Mouse (Mus musculus) embryonic stem cell, embryonic (primary cell): ENCODE measurements around the gene Myo1d.

Experiments
- CTCF ChIA-PET, 4 experiments: fragments of 300-600 bp in 2 of 4; fragments of 350-600 bp in 2 of 4; sonication (Branson Sonifier 250); formaldehyde crosslinking; loops; one replicate each; lab custom pipeline; 2022; ENCODE audit warnings: inconsistent platforms in 2 of 4; lab: Charles Lee
- POLR2A ChIA-PET, 4 experiments: fragments of 300-600 bp in 2 of 4; fragments of 350-600 bp in 2 of 4; sonication (Branson Sonifier 250); formaldehyde crosslinking; loops; one replicate each; lab custom pipeline; 2022; ENCODE audit warnings: antibody characterized with exemption in 4 of 4, inconsistent platforms in 1 of 4; lab: Charles Lee

Myo1d gene

DNA sequence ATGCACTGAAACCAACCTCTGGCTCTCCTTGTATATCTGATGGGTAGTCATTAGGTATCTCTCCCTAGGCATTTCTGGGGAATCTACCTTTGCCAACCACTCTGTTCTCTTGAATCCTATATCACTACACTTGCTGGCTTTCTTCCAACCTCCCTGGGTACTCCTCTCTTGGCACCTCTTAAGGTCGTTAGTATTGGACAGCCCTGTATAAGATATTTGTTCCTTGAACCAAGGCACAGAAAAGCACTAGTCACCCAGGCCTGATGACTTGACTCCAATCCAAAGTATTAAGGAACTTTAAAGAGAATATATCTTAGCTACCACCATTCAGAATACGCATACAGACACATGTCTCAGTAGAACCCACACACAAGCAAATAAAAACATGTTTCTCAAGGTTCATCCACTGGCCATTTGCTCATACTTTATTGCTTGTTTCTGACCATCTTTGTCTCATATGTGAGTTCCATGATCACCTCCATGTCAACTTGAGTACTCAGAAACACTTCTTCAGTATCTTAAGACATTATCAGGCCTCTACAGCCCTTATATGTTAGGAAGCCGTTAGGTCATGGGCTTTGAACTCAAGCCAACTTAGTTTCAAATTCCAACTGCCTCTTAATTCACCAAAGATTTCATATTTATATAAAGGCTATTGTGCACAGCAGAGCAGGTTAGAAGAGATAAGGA lies 18.4 kb downstream of the Myo1d start:
- ChIA-PET POLR2A (no interaction called here), CTCF (no interaction called here)

DNA sequence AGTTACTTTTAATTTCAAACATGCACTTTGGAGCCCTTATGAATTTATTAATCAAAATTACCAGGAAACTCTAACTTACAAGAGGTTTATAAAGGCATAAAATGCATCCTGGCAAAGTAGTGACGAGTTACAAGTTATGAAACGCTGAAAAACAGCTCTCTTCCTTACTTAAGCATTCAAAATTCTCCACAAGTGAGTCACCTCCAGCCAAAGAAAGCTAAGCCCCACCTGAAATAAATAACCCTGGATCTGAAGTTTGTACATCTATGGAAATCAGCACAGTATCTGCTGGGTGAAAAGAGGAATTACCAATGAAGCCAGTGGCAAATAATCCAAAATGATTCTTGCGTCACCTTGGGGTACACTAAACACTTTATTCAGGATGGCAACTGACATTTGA lies 20.8 kb downstream of the Myo1d start:
- POLR2A ChIA-PET = no interaction called here
- CTCF ChIA-PET = interaction anchor here in 1 of 4 experiments (0.6 kb wide), 1 partner anchor 1418 kb away, joined by 5 read pairs; no protein-coding TSS in a partner anchor

DNA sequence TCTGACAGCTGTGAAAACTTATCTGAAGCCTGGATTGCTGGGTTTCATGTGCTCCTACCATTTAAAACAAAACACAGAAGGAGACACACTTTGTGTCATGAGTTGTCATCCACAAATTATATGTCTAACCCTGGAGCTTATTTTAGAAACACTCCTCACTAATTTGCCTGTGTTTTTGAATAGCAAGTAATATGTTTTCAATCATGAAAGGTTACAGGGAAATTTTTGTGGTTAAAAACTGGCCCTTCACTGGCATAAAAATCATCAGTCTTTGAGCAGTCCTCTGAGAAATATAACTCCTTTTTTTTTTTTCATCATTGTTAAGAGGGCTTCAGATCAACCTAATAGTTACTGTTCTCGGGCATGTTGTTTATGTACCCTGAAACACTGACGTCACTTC lies 25.6 kb downstream of the Myo1d start:
- ChIA-PET CTCF (no interaction called here), POLR2A (no interaction called here)

DNA sequence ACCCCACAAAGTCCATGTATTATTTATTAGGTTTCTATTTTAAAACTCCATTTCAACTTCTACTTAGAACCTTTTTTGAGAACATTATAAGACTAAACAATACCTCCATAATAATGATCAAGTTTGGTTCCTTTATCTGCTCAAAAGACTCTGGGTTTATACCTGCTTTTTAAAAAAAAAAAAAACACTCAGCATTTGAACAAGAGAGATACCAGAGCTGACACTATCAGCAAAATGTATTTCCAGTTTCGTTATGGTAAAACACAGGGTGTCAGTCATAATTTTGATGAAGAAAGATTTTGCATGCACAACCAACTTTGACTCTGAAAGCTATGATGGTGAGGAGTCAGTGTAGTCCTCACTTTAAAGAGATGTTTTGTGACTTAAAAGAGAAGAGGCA lies 28.7 kb downstream of the Myo1d start:
- ChIA-PET POLR2A (no interaction called here), CTCF (no interaction called here)

DNA sequence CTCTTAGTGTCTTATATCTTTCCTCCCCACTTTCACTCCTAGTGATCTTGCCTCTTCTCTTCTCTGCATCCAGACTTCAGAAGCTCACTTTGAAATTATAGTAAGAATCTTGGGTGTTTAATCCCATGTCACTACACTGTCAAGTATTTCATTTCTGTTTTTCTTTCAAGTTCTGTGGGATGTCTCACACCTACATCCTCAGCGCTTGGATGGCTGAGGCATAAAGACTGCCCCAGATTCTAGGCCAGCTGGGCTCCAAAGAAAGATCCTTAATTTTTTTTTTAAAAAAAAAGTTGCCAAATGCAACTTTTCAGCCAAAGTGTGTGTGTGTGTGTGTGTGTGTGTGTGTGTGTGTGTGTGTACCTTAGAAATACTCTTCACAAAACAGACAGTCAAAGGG lies 30.6 kb downstream of the Myo1d start:
- ChIA-PET CTCF (no interaction called here), POLR2A (interaction anchor here in 1 of 4 experiments (0.7 kb wide), 2 partner anchors 9 to 178 kb away, joined by 3 to 4 read pairs; no protein-coding TSS in a partner anchor)

DNA sequence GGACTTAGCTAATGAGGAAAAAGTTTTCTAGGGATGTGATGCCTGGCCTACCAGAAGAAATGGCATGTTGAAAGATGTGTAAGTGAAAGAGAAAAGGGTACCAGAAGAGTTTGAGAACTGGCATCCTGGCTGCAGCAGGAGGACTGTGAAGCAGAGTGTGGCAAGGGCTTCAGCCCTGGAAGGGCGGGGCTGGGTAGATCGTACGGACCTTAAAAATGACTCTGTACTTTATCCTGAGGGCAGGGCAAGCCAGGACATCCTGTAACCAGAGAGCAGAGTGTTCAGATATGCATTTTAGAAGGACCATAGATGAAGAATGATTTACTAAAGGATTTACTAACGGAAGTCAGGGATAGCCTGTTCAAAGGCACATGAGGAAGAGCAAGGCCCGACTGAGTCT lies 34.4 kb downstream of the Myo1d start:
- POLR2A ChIA-PET = no interaction called here

DNA sequence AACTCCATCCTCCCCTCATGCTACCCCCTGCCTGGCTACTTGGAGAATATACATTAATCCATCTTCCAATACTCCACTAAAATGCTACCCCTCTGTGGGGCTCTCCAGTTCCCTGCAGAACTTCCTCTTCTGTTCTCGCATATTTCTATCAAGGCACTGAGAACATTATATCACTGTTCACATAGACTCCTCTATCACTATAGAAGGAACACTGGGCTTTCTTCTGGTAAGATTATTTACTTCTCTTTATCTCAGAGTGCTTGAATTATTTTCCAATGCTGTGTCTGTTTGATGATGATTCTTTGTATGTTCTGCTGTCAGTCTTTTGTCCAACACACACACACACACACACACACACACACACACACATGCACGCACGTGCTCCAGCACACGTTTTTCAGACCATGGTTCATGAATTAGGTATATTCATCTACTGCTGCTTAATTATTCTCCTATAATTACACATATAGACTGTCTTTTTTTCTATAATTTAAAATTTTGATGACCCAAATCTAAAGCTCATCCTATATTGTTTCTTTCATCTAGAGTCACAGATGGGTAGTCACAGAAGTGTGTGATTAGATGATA lies 35.9 kb downstream of the Myo1d start:
- ChIA-PET CTCF (no interaction called here), POLR2A (no interaction called here)

More for the DNA sequence above, 34.4 kb downstream of the Myo1d start:
- CTCF ChIA-PET = interaction anchor here in 1 of 4 experiments (0.6 kb wide), 1 partner anchor 21 kb away, joined by 3 read pairs; no protein-coding TSS in a partner anchor

DNA sequence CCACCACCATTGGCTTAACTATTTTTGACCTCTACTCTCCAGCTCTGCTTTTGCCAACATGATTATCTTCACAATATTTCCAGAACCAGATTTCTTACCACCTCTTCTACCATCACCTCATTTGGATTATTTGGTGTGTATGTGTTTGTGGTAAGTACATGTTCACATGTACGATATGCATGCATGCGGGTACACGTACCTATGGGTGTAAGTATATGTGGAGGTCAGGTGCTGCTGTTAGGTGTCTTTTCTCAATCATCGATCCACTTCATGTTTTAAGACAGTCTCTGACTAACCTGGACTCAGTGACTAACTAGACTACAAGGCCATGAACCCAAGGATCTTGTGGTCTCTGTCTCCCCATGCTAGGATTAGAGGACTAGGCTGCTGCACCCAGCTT lies 37.4 kb downstream of the Myo1d start:
- ChIA-PET POLR2A (no interaction called here), CTCF (no interaction called here)

DNA sequence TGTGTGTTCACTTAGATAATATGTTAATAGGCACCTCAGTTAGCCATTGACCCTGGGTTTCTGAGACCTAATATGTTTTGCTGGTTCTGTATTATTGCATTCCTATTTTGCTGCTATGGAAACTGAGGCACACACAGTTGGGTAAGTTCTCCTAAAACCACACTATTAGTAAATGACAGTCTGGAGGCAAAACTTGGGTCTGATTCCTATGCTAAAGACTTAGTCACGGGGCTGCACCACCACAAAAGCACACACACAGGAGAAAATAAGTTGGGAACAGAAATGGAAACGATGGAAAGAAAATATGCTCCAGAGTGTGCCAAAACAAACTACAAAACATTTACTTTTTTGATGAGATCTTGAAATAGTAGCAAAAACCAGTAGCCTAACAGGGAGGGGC lies 45.1 kb downstream of the Myo1d start:
- CTCF ChIA-PET = no interaction called here
- POLR2A ChIA-PET = no interaction called here

DNA sequence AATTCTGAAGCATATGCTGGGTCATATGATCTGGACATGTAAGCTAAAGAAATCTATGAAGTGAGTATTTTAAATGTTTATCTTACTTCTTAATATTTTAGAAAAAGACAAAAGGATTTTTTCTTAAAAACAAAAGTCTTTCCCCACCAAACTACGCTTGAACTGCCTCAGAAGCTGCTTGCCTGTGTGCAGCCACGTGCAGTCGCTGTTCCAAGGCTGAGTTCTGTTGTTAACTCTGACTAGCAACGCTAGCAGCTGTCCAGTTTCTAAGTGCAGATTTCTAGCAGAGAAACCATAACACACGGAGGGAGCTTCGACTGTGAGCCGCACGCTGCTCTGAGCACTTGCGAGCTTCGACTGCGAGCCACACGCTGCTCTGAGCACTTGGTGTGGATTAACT lies 55.1 kb downstream of the Myo1d start:
- ChIA-PET CTCF (no interaction called here), POLR2A (no interaction called here)

DNA sequence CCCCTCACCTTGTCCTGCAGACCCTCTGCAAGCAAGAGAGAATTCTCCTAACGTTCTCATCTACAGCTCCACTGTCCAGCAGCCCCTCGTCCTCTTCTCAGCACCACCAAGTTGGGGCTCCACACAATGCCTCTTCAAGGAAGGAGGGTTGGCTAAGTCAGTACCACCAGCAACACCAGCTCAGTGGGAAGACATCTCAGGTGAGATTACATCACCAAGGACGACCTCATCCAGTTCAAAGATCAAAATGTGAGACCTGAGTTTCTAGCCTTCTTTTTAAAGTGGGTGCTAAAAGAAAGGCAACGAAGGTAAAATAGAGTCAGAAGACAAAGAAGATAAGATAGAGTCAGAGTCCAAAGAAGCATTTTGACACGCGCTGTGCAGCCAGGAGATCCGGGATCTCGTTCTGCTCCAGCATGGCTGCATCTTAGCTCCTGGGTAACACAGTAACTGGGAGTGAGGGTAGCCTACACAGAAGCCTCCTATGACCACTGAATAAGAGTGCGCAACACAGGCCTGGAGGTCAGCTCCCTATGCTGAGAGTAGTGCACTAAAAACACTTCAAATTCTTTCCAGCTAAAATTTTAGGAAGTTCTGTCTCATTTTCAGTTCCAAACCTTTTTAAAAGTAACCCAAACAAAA lies 56.3 kb downstream of the Myo1d start:
- CTCF ChIA-PET = interaction anchor here in 1 of 4 experiments (0.5 kb wide), 1 partner anchor 1465 kb away, joined by 3 read pairs; no protein-coding TSS in a partner anchor
- POLR2A ChIA-PET = no interaction called here

DNA sequence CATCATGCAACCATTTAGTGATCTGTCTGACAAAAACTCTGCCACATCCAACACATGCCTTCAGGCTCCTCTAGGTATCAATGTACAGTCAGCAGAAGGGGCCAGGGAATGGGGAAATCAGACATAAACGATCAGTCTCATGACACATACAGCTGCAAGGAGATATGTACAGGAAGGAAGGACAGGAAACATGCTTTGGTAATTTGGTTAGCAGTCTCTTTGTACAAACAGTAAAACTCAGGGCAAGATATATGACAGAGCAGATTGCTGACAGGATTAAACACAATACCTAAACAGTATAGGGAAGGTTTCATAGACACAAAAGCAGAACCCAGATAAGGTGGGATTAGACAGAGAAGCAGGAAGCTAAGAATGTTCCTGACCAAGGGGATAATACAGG lies 60.8 kb downstream of the Myo1d start:
- ChIA-PET CTCF (no interaction called here), POLR2A (no interaction called here)

DNA sequence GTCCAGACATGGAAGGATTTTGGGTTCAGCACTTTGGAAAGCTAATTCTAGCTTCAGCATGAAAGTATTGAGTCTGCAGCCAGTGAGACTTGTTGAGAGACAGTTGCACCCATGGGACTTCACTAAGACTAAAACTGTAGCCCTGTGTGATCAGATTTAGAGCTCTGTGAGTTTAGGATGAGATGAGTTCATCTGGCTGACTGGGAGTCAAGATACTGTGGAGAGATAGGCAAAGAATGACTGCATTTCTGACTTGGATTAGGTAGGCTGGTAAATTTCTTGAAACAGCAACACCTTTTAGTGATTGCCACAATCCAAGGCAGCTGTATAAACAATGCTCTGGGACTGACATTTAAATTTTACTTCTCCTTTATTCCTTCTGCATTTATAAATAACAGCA lies 61.8 kb downstream of the Myo1d start:
- ChIA-PET POLR2A (interaction anchor here in 1 of 4 experiments (0.7 kb wide), 1 partner anchor 855 kb away, joined by 3 read pairs; no protein-coding TSS in a partner anchor), CTCF (no interaction called here)

DNA sequence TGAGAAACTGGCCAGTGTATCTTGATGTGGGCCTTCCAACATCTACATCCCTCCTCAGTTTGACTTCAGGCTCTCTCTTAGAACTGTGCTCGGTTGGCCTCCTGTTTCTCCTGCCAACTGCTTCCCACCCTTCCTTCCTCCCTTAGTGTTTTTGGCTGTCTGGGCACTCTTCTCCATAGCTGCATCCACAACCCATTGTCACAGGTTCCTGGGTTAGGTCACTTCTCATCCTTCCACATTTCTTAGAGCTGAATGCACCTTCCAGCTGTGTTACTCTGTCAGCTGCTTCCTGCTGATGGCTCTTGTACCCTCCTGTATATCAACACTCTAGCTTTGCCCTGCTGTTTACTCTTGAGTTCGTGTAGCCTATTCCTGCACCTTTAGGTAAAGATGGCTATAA lies 64.7 kb downstream of the Myo1d start:
- ChIA-PET CTCF (no interaction called here), POLR2A (no interaction called here)

DNA sequence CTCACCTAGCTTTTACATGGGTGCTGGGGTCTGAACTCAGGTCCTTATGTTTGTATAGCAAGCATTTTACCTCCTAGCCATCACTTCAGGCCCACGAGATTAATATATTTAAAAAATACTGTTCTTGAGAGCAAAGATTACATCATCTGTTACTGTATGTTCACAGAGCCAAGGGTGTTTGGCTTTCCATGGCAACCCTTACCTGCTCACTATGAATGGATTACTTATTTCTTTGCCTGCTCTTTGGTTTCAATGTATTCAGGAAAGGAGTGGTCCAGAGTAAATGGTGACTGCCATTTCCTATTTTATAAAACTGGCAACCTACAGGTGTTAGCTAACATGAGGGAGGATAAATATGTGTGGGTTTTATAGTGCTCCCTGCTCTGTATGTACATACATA lies 66.1 kb downstream of the Myo1d start:
- ChIA-PET POLR2A (interaction anchor here in 1 of 4 experiments (1.1 kb wide), 1 partner anchor 33 kb away, joined by 3 read pairs; no protein-coding TSS in a partner anchor), CTCF (no interaction called here)

DNA sequence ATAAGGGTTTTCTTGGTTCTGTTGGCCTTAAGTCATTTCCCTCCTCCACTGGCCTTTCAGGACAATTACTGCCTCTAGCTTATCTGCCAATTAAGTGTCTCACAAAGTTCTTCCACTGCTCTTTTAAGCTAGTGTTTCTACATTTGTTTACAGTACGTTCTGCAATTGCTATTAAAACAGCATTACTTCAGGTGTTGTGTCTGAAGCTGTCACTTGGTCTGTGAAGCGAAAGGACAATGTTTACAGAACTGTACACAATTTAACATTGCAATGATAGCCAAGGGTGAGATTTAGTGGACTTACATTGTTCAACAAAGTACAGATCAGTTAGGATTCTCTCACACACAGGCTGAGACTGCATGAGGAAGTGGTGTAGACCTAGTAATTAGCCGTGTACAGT lies 67.6 kb downstream of the Myo1d start:
- CTCF ChIA-PET = interaction anchor here in 1 of 4 experiments (0.9 kb wide), 1 partner anchor 12 kb away, joined by 4 read pairs; no protein-coding TSS in a partner anchor
- POLR2A ChIA-PET = no interaction called here

DNA sequence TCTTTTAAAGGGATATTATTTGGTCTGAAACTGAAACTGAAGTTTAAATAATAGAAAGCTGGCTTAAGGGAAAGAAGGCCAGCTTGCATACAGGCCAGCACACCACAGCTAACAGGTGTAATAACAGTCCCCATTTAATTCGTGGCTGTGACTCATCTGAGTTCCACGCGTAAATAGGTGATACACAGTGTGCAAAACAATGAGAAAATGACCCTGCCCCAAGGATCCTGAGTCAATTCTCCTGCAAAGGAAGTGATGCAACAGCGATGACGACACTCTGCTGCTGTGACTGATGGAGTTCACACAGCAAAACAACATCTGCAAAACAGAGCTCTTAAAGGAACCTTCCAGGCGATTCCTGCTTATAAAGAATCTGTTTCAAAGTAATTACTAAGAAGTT lies 68.5 kb downstream of the Myo1d start:
- CTCF ChIA-PET = interaction anchor here in 1 of 4 experiments (0.5 to 0.7 kb wide), 2 partner anchors 61 to 146 kb away, joined by 3 to 4 read pairs; no protein-coding TSS in a partner anchor
- POLR2A ChIA-PET = interaction anchor here in 1 of 4 experiments (0.7 to 1.2 kb wide), 2 partner anchors 15 to 121 kb away, joined by 3 read pairs; no protein-coding TSS in a partner anchor

DNA sequence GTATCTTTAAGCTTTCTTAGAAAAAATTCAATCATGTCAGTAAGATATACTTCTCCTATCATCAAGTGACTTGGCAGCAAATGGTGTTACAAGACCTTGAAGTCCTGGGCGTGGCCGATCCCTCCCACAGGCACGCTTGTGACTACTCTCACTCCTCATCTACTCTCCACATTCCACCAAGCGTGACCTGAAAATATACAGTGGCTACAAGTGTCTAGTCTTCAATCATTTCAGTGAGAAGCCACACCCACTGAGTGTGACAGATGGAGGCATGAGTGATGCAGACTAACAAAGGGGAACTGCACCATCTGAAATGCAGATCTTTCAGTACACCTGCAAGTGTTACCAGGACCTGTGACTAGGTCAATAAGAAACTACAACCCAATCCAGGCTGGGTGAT lies 79.2 kb downstream of the Myo1d start:
- POLR2A ChIA-PET = interaction anchor here in 1 of 4 experiments (0.7 kb wide), 1 partner anchor 172 kb away, joined by 3 read pairs; no protein-coding TSS in a partner anchor
- CTCF ChIA-PET = interaction anchor here in 1 of 4 experiments (0.9 kb wide), 1 partner anchor 12 kb away, joined by 4 read pairs; no protein-coding TSS in a partner anchor

DNA sequence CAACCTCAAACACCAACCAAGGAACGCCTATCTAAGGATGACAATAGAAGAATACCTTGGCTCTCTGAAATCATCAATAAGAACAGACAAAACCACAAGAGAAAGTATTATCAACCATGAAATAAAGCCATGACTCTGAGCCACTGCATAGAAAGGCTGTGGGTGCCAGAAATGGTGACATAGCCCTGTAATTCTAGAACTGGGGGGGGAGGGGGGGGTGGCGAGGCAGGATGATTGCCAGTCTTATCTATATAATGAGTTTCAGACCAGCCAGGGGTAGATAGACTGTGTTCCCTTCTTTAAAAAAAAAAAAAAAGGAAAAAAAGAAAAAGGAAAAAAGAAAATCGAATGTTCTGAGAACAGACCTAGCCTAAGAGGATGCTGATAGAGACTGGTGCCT lies 81.1 kb downstream of the Myo1d start:
- ChIA-PET POLR2A (no interaction called here), CTCF (no interaction called here)

DNA sequence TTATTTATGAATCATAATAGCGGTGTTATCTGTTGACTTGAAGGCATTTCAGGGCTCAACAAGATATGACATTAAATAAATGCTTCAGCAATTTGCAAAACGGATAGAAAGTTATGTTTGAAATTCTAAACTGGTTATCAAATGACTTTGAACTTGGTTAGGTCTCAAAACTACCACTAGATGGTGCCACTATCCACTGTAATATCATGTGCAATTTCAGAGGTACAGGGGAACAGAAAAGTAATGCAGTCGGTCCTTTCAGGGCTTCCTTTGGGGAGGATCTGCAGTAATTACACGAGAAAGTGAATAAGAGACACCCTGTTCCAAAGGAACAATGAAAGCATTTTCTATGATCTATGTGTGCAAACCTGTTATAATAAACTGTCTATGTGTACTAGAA lies 83.5 kb downstream of the Myo1d start:
- CTCF ChIA-PET = no interaction called here
- POLR2A ChIA-PET = interaction anchor here in 1 of 4 experiments (0.6 kb wide), 1 partner anchor 15 kb away, joined by 3 read pairs; no protein-coding TSS in a partner anchor
